ENCODE assay signal across 8 mouse cellular contexts in the genomic region with DNA sequence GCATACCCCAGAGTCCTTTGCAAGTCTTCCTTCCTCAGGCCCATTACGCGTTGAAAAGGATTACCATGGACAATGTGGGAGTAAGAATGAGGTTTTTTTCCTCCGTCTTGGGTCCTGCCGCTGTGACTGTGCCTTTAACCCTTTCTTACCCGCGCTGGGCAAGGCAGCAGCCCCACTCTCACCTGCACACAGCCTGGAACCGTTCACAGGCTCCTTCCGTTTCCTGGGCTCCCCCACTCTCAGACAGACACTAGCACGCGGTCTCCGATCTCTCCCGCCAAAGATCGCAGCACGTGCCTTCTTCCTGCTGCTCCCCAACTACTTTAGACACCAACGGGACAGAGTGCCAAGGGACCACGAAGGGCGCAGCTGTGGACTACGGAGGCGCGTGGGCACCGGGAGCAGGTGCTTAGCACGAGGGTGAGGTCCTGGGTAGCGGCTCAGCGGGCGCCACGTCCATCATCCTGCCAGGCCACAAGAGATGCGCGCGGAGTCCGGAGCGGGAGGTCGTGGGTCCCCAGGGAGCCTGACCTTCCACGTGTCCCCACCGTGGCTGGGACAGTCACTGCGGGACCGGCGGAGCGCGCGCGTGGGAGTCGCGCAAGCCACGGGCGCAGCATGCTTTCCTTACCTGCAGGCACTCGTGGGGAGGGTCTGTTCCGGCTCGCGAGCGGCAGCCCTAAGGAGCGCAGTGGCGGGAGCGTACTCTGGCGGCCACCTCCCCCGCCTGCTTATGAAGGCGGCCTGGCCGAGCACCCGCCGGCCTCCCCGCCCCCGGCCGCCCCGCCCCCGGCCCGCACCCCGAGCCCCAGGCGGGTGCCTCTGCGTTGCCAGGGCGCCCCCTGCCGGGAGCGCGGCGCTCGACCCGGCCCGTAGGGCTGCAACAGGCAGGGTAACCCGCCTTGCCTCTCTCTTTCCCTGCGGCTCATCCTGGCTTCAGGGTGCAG. TPM values are rescaled to one million over a fixed set of nuclear protein-coding genes. Genes with fewer than 3 reads are reported as not detected.
DNase-seq lines count a peak whose midpoint lies in the region; ATAC-seq lines count a peak whose summit lies in the region.

A gene (minus strand): TSS at position 774 of the 947 bp plus-strand sequence.

- H3K9ac ChIP-seq in limb, embryonic 12.5 days (replicated peaks) = peak within 1 kb of the TSS; percentile 45
- H3K9ac ChIP-seq in midbrain, embryonic 15.5 days = peak within 1 kb of the TSS; percentile 15; the same call in 1 of the 2 replicates

- WGBS in limb, embryonic 12.5 days = 1% methylated on average over 75 of the region's 78 CpGs
- WGBS in midbrain, embryonic 15.5 days = under 1% methylated on average over 78 of the region's 78 CpGs

- H3K4me2 ChIP-seq in limb, embryonic 12.5 days = peak within 1 kb of the TSS; percentile 95
- H3K4me2 ChIP-seq in midbrain, embryonic 15.5 days = peak within 1 kb of the TSS; percentile 78

- no peaks in the 10 kb centered on the region for H3K36me3 ChIP-seq in erythroblast, embryonic 14.5 days (ENCODE audit: control insufficient read depth)
- H3K36me3 ChIP-seq in limb, embryonic 12.5 days = no peaks in the 10 kb centered on the region
- no peaks in the 10 kb centered on the region for H3K36me3 ChIP-seq in midbrain, embryonic 15.5 days (replicated peaks)
- no peaks in the 10 kb centered on the region for H3K36me3 ChIP-seq in splenic B cell, adult 2 months (ENCODE audit: control insufficient read depth, insufficient read depth, low read length, poor library complexity, severe bottlenecking)

- no peak for ATAC-seq in erythroblast, adult 5-6 weeks (replicated peaks; ENCODE audit: low FRiP score, poor library complexity, severe bottlenecking)
- peak; percentile 44; the same call in 1 of the 2 replicates for ATAC-seq in limb, embryonic 12.5 days (ENCODE audit: insufficient number of reproducible peaks, insufficient read depth, low FRiP score, low TSS enrichment, low read depth)
- peak; percentile 78 for ATAC-seq in midbrain, embryonic 15.5 days (replicated peaks)

- peaks cover 6% of the 10 kb centered on the region for H3K4me1 ChIP-seq in erythroblast, embryonic 14.5 days (ENCODE audit: control insufficient read depth)
- peaks cover 30% of the 10 kb centered on the region for H3K4me1 ChIP-seq in limb, embryonic 12.5 days (replicated peaks)
- peaks cover 15% of the 10 kb centered on the region for H3K4me1 ChIP-seq in midbrain, embryonic 15.5 days

- peaks cover 3% of the 10 kb centered on the region; the same call in 1 of the 2 replicates for H3K9me3 ChIP-seq in erythroblast, embryonic 14.5 days (ENCODE audit: control insufficient read depth, low read length)
- H3K9me3 ChIP-seq in limb, embryonic 12.5 days = no peaks in the 10 kb centered on the region
- no peaks in the 10 kb centered on the region for H3K9me3 ChIP-seq in midbrain, embryonic 15.5 days

- peak within 1 kb of the TSS; percentile 48 for H3K4me3 ChIP-seq in erythroblast, embryonic 14.5 days (replicated peaks)
- peak within 1 kb of the TSS; percentile 50 for H3K4me3 ChIP-seq in limb, embryonic 12.5 days (replicated peaks)
- H3K4me3 ChIP-seq in midbrain, embryonic 15.5 days = peak within 1 kb of the TSS; percentile 39

- peaks cover 69% of the 10 kb centered on the region for H3K27me3 ChIP-seq in erythroblast, embryonic 14.5 days (ENCODE audit: control insufficient read depth)
- peaks cover 42% of the 10 kb centered on the region for H3K27me3 ChIP-seq in limb, embryonic 12.5 days
- H3K27me3 ChIP-seq in midbrain, embryonic 15.5 days (replicated peaks) = peaks cover 6% of the 10 kb centered on the region; the same call in 1 of the 2 replicates
- H3K27me3 ChIP-seq in splenic B cell, adult 2 months (ENCODE audit: control insufficient read depth, insufficient read depth, low read length, poor library complexity, severe bottlenecking) = no peaks in the 10 kb centered on the region

- H3K27ac ChIP-seq in limb, embryonic 12.5 days = no peak within 1 kb of the TSS
- no peak within 1 kb of the TSS for H3K27ac ChIP-seq in midbrain, embryonic 15.5 days

- DNase-seq in cerebellum, postnatal 25 days = peak; percentile 71 to 84
- DNase-seq in gastrocnemius, postnatal 25 days = peak; percentile 53
- DNase-seq in induced T-regulatory cell, adult 2 months (ENCODE audit: low read depth) = peak; percentile 54
- peak; percentile 79 for DNase-seq in splenic B cell, adult 2 months (ENCODE audit: low read depth, low spot score)

RNA-seq across cellular contexts. Expression of the gene that starts here (rescaled TPM):
- polyA plus RNA-seq in erythroblast, embryonic 14.5 days (2012) = 0.88 and 1.2 TPM in 2 replicates
- not detected in 2 replicates for total RNA-seq in erythroblast, adult 5-6 weeks (2015; ENCODE audit: low replicate concordance)
- 0.42 and 0.85 TPM in 2 replicates for total RNA-seq in erythroblast, adult 5-6 weeks (2017; ENCODE audit: low replicate concordance)
- 10 to 100 TPM; 13.1 to 14.4 TPM for total RNA-seq in gastrocnemius, postnatal 25 days (2021)
- 2.3 and 4.3 TPM in 2 replicates for polyA plus RNA-seq in limb, embryonic 12.5 days (2016; fragmentation: Nextera tagmentation; extraction: Ambion mirVana)
- 8.8 and 9.6 TPM in 2 replicates for polyA plus RNA-seq in midbrain, embryonic 15.5 days (2015; fragmentation: Nextera tagmentation; extraction: Ambion mirVana)

Comparison
In these comparisons a context has a peak if more than half of its experiments do, and no peak if none do; other contexts are left out.
1. RNA of the gene that starts here (total RNA-seq): 13.1 to 14.4 TPM in gastrocnemius, postnatal 25 days; 0.42 to 0.85 TPM in erythroblast, adult 5-6 weeks; every median in the first group is over 4 times any median in the second.
2. Peak in every context shown above with its lines, with median percentiles within 50 percentile points of each other: H3K4me3 ChIP-seq and DNase-seq.